Mouse (Mus musculus) intestine, postnatal 0 days (tissue): ENCODE measurements at regions not wholly inside any gene's neighbourhood (a gene's known extent, or its start where the extent isn't known, plus 50 kb on each side); places are given as distances from the start of the nearest gene placed in this dataset.

ENCODE experiments used
- ATAC-seq: fragments of 200-750 bp; cut with Nextera tagmentation; 2 replicates; pipeline ENCODE4 v1.8.0; 2017; ENCODE audit warnings: mild to moderate bottlenecking, moderate TSS enrichment, moderate library complexity
- H3K27ac ChIP-seq: fragments of 300-500 bp; sonication (generic); 2 replicates; pipeline ENCODE4 v1.5.1; 2014; ENCODE audit warnings: mild to moderate bottlenecking, low read depth, low read length, moderate library complexity
- H3K27me3 ChIP-seq: fragments of 300-500 bp; sonication (generic); replicated peaks from 2 replicates; pipeline ENCODE4 v1.6.1; 2014; ENCODE audit warnings: low read length, mixed read lengths; ENCODE audit not compliant: control insufficient read depth, insufficient read depth
- H3K36me3 ChIP-seq: fragments of 300-500 bp; sonication (generic); 2 replicates; pipeline ENCODE4 v1.6.1; 2014; ENCODE audit warnings: mild to moderate bottlenecking, moderate library complexity; ENCODE audit not compliant: control insufficient read depth, insufficient read depth
- H3K4me1 ChIP-seq: fragments of 300-500 bp; sonication (generic); replicated peaks from 2 replicates; pipeline ENCODE4 v1.6.1; 2014; ENCODE audit warnings: antibody characterized with exemption, low read length, mixed read lengths; ENCODE audit not compliant: control insufficient read depth, insufficient read depth
- H3K4me2 ChIP-seq: fragments of 300-500 bp; sonication (generic); replicated peaks from 2 replicates; pipeline ENCODE4 v1.6.1; 2014; ENCODE audit warnings: low read depth, mild to moderate bottlenecking, moderate library complexity
- H3K4me3 ChIP-seq: fragments of 300-500 bp; sonication (generic); 2 replicates; pipeline ENCODE4 v1.5.1; 2014; ENCODE audit warnings: low read depth, low read length
- H3K9ac ChIP-seq: fragments of 300-500 bp; sonication (generic); 2 replicates; pipeline ENCODE4 v1.6.1; 2014; ENCODE audit warnings: mild to moderate bottlenecking, low read depth, low read length
- H3K9me3 ChIP-seq: fragments of 300-500 bp; sonication (generic); 2 replicates; pipeline ENCODE4 v1.6.1; 2016; ENCODE audit warnings: mixed run types; ENCODE audit not compliant: control insufficient read depth
- CTCF ChIP-seq: sonication (generic); IDR thresholded peaks from 2 replicates; pipeline ENCODE4 v1.5.1; 2016; ENCODE audit warnings: low read depth, mild to moderate bottlenecking, control low read depth, antibody characterized with exemption, moderate library complexity
- WGBS: fragments of 180-500 bp; shearing (Covaris S2); extraction: QIAGEN DNeasy Blood & Tissue Kit; methylation state at CpG from one replicate; pipeline ENCODE4 v1.1.7; 2014; 5-methylcytosine and 5-hydroxymethylcytosine counted together

DNA sequence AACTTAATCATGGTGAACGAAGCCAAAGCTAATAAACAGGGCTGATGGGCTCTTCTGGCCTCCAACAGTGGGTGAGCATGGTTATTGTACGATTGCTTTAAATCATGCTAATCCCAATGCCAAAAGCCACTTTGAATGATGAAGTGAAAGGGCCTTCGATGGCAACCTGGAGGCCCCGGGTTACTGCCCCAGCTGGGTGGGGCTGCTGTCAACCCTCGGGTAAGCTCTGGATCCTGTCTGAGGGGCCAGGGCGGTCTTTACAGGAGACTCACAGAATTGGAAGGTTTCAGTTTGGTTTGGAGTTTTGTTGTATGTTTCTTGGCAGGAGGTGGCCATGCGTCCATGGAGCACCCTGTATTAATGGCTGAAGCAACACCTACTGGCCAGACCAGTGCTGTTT is 78.6 kb upstream of the Bmper start:
- Histone ChIP-seq H3K27ac (no peak overlapping the region), H3K4me2 (no peak overlapping the region), H3K27me3 (no peaks in the 10 kb centered on the region), H3K4me3 (no peak overlapping the region), H3K9ac (no peak overlapping the region), H3K36me3 (no peaks in the 10 kb centered on the region), H3K9me3 (no peaks in the 10 kb centered on the region), H3K4me1 (no peaks in the 10 kb centered on the region)
- WGBS: 78% methylated on average over 7 of the region's 7 CpGs
- no peak for TF ChIP-seq CTCF
- no peak for ATAC-seq

DNA sequence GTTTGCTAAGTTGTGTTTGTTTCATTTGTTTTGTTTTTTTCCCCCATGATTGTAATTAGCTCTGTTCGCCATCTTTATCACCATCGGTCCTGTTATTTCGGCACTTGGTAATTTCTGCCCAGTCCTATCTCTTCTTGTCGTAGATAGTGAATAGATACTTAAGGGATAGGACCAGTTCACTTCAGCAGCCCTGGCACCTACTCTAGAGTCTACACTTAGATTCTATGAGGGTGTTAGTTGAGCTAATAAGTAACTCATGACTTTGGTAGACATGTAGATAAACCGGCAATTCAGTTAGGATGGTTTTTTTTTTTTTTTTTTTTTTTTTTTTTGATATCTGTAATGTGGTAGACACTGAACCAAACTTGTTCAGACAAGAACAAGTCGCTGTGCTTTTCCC is 72.5 kb upstream of the Bmper start:
- no peak for ATAC-seq
- 51% methylated on average over 6 of the region's 6 CpGs for WGBS
- H3K4me1 ChIP-seq: no peaks in the 10 kb centered on the region; the same call in 1 of the 2 replicates

DNA sequence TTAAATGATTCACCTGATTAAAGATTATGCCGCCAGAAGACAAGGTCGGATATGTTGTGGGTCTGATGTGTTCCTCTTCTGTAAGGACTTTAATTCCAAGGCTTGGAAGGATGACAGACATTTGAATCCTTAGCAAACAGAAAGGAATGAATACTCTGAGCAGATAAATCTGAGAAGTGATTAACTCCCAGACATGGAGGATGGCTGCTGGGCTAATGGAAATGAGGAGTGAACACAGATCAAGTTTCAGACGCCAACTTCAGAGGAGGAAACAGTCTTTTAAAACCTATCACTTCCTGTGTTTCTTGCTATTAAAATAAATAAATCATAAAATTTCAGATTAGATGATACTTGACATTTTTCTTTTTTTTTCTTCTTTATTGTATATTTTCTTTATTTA is 72.0 kb upstream of the Bmper start:
- H3K9me3 ChIP-seq: no peaks in the 10 kb centered on the region
- no peak overlapping the region for H3K27ac ChIP-seq
- H3K9ac ChIP-seq: no peak overlapping the region
- no peaks in the 10 kb centered on the region for H3K27me3 ChIP-seq
- WGBS: 35% methylated on average over 3 of the region's 3 CpGs
- no peaks in the 10 kb centered on the region; the same call in 1 of the 2 replicates for H3K4me1 ChIP-seq
- H3K4me3 ChIP-seq: no peak overlapping the region
- TF ChIP-seq CTCF: no peak
- no peak for ATAC-seq
- H3K36me3 ChIP-seq: no peaks in the 10 kb centered on the region
- H3K4me2 ChIP-seq: no peak overlapping the region

More for the DNA sequence above, 72.5 kb upstream of the Bmper start:
- Histone ChIP-seq H3K36me3 (no peaks in the 10 kb centered on the region), H3K9ac (no peak overlapping the region), H3K27me3 (no peaks in the 10 kb centered on the region), H3K9me3 (no peaks in the 10 kb centered on the region), H3K4me3 (no peak overlapping the region), H3K4me2 (no peak overlapping the region), H3K27ac (no peak overlapping the region)
- TF ChIP-seq CTCF: no peak

DNA sequence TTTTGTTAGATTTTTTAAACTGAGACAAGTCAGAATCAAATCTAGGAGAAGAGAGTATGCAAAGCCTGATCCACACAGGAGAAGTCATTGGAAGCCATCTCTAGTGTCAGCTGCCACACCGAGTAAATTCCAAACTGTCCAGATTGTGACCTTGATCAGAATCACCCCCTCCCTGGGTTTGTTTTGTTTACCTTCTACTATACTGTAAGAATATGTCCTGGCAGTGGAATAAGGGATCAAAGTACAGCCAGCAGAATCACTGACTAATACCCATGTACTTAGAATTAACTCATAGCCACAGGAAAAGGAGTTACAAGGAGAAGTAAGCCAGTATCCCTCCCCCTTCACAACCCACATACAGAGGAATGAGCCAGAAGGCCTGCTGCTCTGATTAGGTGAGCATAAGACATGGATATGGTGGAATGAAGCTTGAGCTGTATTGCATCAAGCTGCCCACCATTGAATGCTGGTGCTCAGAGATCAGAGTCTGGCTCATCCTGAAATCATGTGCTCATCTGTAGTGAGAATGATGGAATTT is 70.9 kb upstream of the Bmper start:
- Histone ChIP-seq H3K9ac (no peak overlapping the region), H3K4me3 (no peak overlapping the region), H3K4me2 (no peak overlapping the region), H3K27me3 (no peaks in the 10 kb centered on the region), H3K9me3 (no peaks in the 10 kb centered on the region), H3K36me3 (no peaks in the 10 kb centered on the region), H3K4me1 (no peaks in the 10 kb centered on the region; the same call in 1 of the 2 replicates), H3K27ac (no peak overlapping the region)
- 33% methylated on average over 1 of the region's 1 CpGs for WGBS
- no peak for TF ChIP-seq CTCF
- peak; percentile 86 for ATAC-seq

DNA sequence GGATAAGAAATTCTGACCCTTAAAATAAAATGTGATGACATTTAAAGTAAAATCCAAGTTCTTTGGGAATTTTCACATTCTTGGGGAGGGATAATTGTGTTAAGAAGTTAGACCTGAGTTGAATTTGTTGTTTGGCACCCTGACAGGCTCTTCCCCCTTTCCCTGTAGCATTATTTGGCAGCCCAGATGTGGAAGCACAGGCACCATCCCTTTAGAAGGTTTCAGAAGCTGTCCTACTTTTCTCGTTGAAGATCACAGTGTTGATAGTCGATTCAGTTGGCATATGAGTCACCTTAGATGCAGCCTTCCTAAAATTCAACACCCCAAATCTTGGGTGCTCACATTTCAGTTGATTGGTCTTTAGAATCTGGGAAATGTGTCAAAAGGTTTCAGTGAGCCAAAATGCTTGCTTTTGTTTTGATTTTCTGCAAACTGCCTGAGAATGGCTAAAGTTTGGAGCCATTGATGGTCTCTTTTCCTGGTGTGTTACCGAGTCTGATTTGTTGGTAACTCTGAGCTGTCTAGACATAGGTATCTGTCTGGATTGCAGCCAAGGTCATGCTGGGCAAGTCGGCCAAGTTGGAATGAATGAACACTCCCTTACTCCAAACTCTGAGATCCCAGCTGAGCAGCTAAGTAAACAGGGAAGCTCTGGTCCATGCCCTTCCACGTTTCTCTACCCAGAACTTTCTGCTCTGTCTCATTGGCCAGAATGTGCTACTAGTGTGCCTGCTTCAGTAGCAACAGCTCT is 65.9 kb upstream of the Bmper start:
- Histone ChIP-seq H3K27ac (no peak overlapping the region), H3K9ac (no peak overlapping the region), H3K4me1 (no peaks in the 10 kb centered on the region), H3K27me3 (no peaks in the 10 kb centered on the region), H3K4me3 (no peak overlapping the region), H3K36me3 (no peaks in the 10 kb centered on the region), H3K4me2 (no peak overlapping the region), H3K9me3 (no peaks in the 10 kb centered on the region)
- TF ChIP-seq CTCF: no peak
- WGBS: 31% methylated on average over 5 of the region's 5 CpGs
- ATAC-seq: no peak

DNA sequence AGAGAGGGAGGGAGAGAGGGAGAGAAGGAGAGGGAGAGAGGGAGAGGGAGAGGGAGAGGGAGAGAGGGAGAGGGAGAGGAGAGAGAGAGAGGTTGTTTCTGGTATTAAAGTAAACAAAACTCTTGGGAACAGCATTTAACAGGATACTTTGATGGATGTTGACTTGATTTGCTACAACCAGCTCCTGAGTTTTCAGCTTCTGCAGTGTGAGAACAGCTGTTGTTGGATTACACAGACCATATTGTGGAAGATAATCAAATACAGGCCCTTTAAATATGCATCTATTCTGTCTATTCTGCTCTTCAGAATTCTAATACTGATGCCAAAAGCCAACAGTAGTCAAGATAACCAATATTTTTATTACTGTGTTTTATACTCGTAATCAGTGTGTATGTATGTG is 64.4 kb upstream of the Bmper start:
- H3K4me3 ChIP-seq: no peak overlapping the region
- H3K27me3 ChIP-seq: no peaks in the 10 kb centered on the region
- H3K27ac ChIP-seq: no peak overlapping the region
- no peaks in the 10 kb centered on the region for H3K4me1 ChIP-seq
- no peak for TF ChIP-seq CTCF
- H3K36me3 ChIP-seq: no peaks in the 10 kb centered on the region
- H3K4me2 ChIP-seq: no peak overlapping the region
- no peak for ATAC-seq
- 53% methylated on average over 1 of the region's 1 CpGs for WGBS
- H3K9ac ChIP-seq: no peak overlapping the region
- H3K9me3 ChIP-seq: no peaks in the 10 kb centered on the region
